Mouse (Mus musculus) lung, postnatal 10 days (tissue): ENCODE measurements at regions not wholly inside any gene's neighbourhood (a gene's known extent, or its start where the extent isn't known, plus 50 kb on each side); places are given as distances from the start of the nearest gene placed in this dataset.

Experiments used
- DNase-seq: peaks from one replicate; pipeline ENCODE4 v3.0.0; 2021

- DNase-seq: no peak
These were observed 112.4 kb upstream of the Cited2 start for GRCm38 (mm10) chr10:17610592-17610991.

GRCm38 (mm10) chr10:17613281-17613680 lies 109.7 kb upstream of the Cited2 start:
- DNase-seq: peak; percentile 27

- DNase-seq: no peak
These were observed 105.0 kb upstream of the Cited2 start for GRCm38 (mm10) chr10:17618024-17618423.

GRCm38 (mm10) chr10:17619617-17620016 lies 103.4 kb upstream of the Cited2 start:
- no peak for DNase-seq

- DNase-seq: no peak
These were observed 101.2 kb upstream of the Cited2 start for GRCm38 (mm10) chr10:17621703-17622385.

GRCm38 (mm10) chr10:17622802-17623201 lies 100.2 kb upstream of the Cited2 start:
- DNase-seq: no peak

- DNase-seq: peak; percentile 14
These were observed 93.3 kb upstream of the Cited2 start for GRCm38 (mm10) chr10:17629709-17630108.

GRCm38 (mm10) chr10:17630861-17631581 lies 92.0 kb upstream of the Cited2 start:
- no peak for DNase-seq

- DNase-seq: peak; percentile 61
These were observed 91.2 kb upstream of the Cited2 start for GRCm38 (mm10) chr10:17631817-17632216.

- no peak for DNase-seq
These were observed 89.9 kb upstream of the Cited2 start for GRCm38 (mm10) chr10:17632959-17633674.

- no peak for DNase-seq
These were observed 77.7 kb upstream of the Cited2 start for GRCm38 (mm10) chr10:17645363-17645762.

GRCm38 (mm10) chr10:17646391-17646790 lies 76.6 kb upstream of the Cited2 start:
- no peak for DNase-seq

GRCm38 (mm10) chr10:17648077-17648476 lies 74.9 kb upstream of the Cited2 start:
- no peak for DNase-seq

GRCm38 (mm10) chr10:17650997-17651750 lies 71.8 kb upstream of the Cited2 start:
- no peak for DNase-seq

GRCm38 (mm10) chr10:17653325-17653724 lies 69.7 kb upstream of the Cited2 start:
- no peak for DNase-seq

GRCm38 (mm10) chr10:17653785-17654184 lies 69.2 kb upstream of the Cited2 start:
- DNase-seq: no peak

GRCm38 (mm10) chr10:17654308-17654858 lies 68.6 kb upstream of the Cited2 start:
- DNase-seq: no peak

GRCm38 (mm10) chr10:17655459-17656051 lies 67.5 kb upstream of the Cited2 start:
- DNase-seq: no peak

GRCm38 (mm10) chr10:17656305-17656704 lies 66.7 kb upstream of the Cited2 start:
- no peak for DNase-seq

GRCm38 (mm10) chr10:17656872-17657482 lies 66.0 kb upstream of the Cited2 start:
- DNase-seq: peak; percentile 58

GRCm38 (mm10) chr10:17659575-17659974 lies 63.4 kb upstream of the Cited2 start:
- DNase-seq: no peak
